Comparison of ENCODE assay signal across 8 mouse cellular contexts in the genomic region with DNA sequence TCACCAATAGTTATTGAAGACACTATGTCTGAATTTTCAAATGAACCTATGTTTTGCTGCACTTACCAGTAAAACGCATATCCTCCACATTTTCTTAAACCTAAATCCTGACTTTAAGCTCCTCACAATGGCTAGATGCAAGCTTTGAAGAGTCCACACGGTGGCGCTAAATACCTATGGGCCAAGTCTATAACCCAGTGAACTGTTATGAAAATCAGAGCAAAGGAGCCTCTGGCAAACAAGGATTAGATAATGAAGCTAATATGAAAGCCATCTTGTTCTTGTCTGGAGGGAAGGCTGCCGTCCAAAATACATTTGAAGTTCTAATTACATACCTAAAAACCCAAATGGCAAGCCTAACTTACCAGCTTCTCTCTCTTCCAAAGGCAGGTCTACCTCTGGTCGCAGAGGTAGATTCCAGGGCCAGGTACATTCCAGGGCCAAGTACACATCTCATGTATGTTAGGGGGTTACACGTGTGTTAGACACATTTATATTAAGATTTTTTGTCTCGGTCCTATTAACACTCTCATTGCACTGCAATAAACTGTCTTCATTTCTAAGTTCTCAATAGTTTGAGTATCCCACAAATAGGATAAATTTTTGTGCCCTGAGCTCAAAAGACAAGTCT. TPM values are rescaled to one million over a fixed set of nuclear protein-coding genes. Genes with fewer than 3 reads are reported as not detected.
DNase-seq lines count a peak whose midpoint lies in the region; ATAC-seq and TF ChIP-seq lines count a peak whose summit lies in the region.
"Had no signal": no experiment of that assay in that cellular context is flagged by ENCODE, and none has a peak within 500 bp of the region (broad histone marks: within the 10 kb centered on the region; RNA-seq: fewer than 3 reads in every experiment).

No protein-coding gene starts in this region.

- H3K9ac ChIP-seq in intestine, embryonic 14.5 days (ENCODE audit: low read length): no peak overlapping the region
- no peak overlapping the region for H3K9ac ChIP-seq in midbrain, embryonic 11.5 days (ENCODE audit: low read length)

- H3K36me3 ChIP-seq in intestine, embryonic 14.5 days (ENCODE audit: control insufficient read depth, insufficient read depth, low read length): no peaks in the 10 kb centered on the region
- H3K36me3 ChIP-seq in midbrain, embryonic 11.5 days (ENCODE audit: control insufficient read depth, insufficient read depth, low read length): no peaks in the 10 kb centered on the region

- intact Hi-C loops in gastrocnemius, adult 2 months (cut with DNase I): loop anchor here (1.0 to 5.0 kb wide), 2 partner anchors 177 to 364 kb away; partner anchors contain the start of gene Zfp639
- intact Hi-C loops in left cerebral cortex, postnatal 10 days (cut with DNase I): loop anchor here (1.0 kb wide), 1 partner anchor 176 kb away; no protein-coding TSS in a partner anchor

- H3K9me3 ChIP-seq in intestine, embryonic 14.5 days (ENCODE audit: control insufficient read depth, low read length): no peaks in the 10 kb centered on the region
- no peaks in the 10 kb centered on the region for H3K9me3 ChIP-seq in midbrain, embryonic 11.5 days (ENCODE audit: control insufficient read depth, low read length)

- no peak overlapping the region for H3K4me2 ChIP-seq in intestine, embryonic 14.5 days (ENCODE audit: low read length)
- no peak overlapping the region for H3K4me2 ChIP-seq in midbrain, embryonic 11.5 days

- TF ChIP-seq CTCF in gastrocnemius, adult 2 months (IDR thresholded peaks at IDR 0.05): no peak; the same call in 1 of the 2 replicates

- H3K4me1 ChIP-seq in intestine, embryonic 14.5 days (replicated peaks; ENCODE audit: control insufficient read depth, insufficient read depth, low read length): no peaks in the 10 kb centered on the region
- H3K4me1 ChIP-seq in midbrain, embryonic 11.5 days (ENCODE audit: control insufficient read depth, insufficient read depth, low read length): no peaks in the 10 kb centered on the region

- DNase-seq in adipocyte (ENCODE audit: low spot score): peak; percentile 95
- DNase-seq in cerebellum, postnatal 14 days: peak; percentile 87 to 89
- DNase-seq in gastrocnemius, adult 2 months: peak; percentile 76
- peak; percentile 89 for DNase-seq in intestine, embryonic 14.5 days (ENCODE audit: low spot score)
- DNase-seq in left cerebral cortex, postnatal 10 days (ENCODE audit: extremely low spot score in 1 of 2, low spot score in 2 of 2): peak; percentile 73 to 76
- DNase-seq in midbrain, embryonic 11.5 days (ENCODE audit: low spot score, missing footprints): peak; percentile 96
- peak; percentile 69 for DNase-seq in skeletal muscle tissue, adult 2 months (ENCODE audit: low read depth, low spot score)

- no peak overlapping the region for H3K4me3 ChIP-seq in gastrocnemius, adult 2 months
- no peak overlapping the region for H3K4me3 ChIP-seq in intestine, embryonic 14.5 days (ENCODE audit: low read depth, low read length)
- no peak overlapping the region for H3K4me3 ChIP-seq in midbrain, embryonic 11.5 days (ENCODE audit: low read depth, low read length)
- H3K4me3 ChIP-seq: myocyte had no signal

- 37% methylated on average over 7 of the region's 7 CpGs for WGBS in intestine, embryonic 14.5 days
- WGBS in midbrain, embryonic 11.5 days: 38% methylated on average over 7 of the region's 7 CpGs

- ATAC-seq in intestine, embryonic 14.5 days (replicated peaks; ENCODE audit: low FRiP score, low TSS enrichment, low read depth): 0 out of 2 replicates have a peak, but pooled peaks have one; percentile 43
- ATAC-seq in midbrain, embryonic 11.5 days (ENCODE audit: low FRiP score): peak; percentile 83

- H3K27me3 ChIP-seq in intestine, embryonic 14.5 days (replicated peaks; ENCODE audit: control insufficient read depth, insufficient read depth, low read length): no peaks in the 10 kb centered on the region
- H3K27me3 ChIP-seq in midbrain, embryonic 11.5 days (ENCODE audit: control insufficient read depth, insufficient read depth, low read length): no peaks in the 10 kb centered on the region

- H3K27ac ChIP-seq in gastrocnemius, adult 2 months: no peak overlapping the region
- H3K27ac ChIP-seq in intestine, embryonic 14.5 days (ENCODE audit: low read depth): no peak overlapping the region
- no peak overlapping the region for H3K27ac ChIP-seq in midbrain, embryonic 11.5 days (ENCODE audit: low read depth, low read length)

RNA-seq across cellular contexts. Expression of gene Zmat3, which starts 32.2 kb away (rescaled TPM):
- total RNA-seq in gastrocnemius, adult 2 months (2021): 1 to 10 TPM; 6.3 to 9.3 TPM
- polyA plus RNA-seq in intestine, embryonic 14.5 days (2014; fragmentation: Nextera tagmentation; extraction: Ambion mirVana): 5.9 and 7.7 TPM in 2 replicates
- 10 to 100 TPM; 84.6 to 88.7 TPM for total RNA-seq in left cerebral cortex, postnatal 10 days (2021)
- polyA plus RNA-seq in midbrain, embryonic 11.5 days (2014; fragmentation: Nextera tagmentation; extraction: Ambion mirVana): 10.7 and 12.1 TPM in 2 replicates

Comparison
In these comparisons a context has a peak if more than half of its experiments do, and no peak if none do; other contexts are left out.
1. RNA of gene Zmat3, which starts 32.2 kb away (total RNA-seq): 84.6 to 88.7 TPM in left cerebral cortex, postnatal 10 days; 6.3 to 9.3 TPM in gastrocnemius, adult 2 months; every median in the first group is over 4 times any median in the second.
2. Peak in every context shown above with its lines, with median percentiles within 50 percentile points of each other: DNase-seq.